Mouse (Mus musculus) intestine, embryonic 14.5 days (tissue): ENCODE measurements around the gene Gm21992. TPM values are rescaled to one million over a fixed set of nuclear protein-coding genes. Genes with fewer than 3 reads are reported as not detected.
"Not testable (repeated sequence)": the region's sequence is repeated elsewhere in the genome, so short reads cannot be mapped to it uniquely, and the experiment has no call there.

ENCODE experiments used
- ATAC-seq: fragments of 200-750 bp; cut with Nextera tagmentation; replicated peaks from 2 replicates; pipeline ENCODE4 v1.8.0; 2017; ENCODE audit warnings: low read depth, moderate number of reproducible peaks, moderate TSS enrichment, moderate library complexity; ENCODE audit not compliant: low FRiP score, low TSS enrichment
- DNase-seq: peaks from one replicate; pipeline ENCODE4 v3.0.0-alpha.2; 2018; ENCODE audit warnings: low spot score
- H3K27ac ChIP-seq: fragments of 300-500 bp; sonication (generic); 2 replicates; pipeline ENCODE4 v1.5.1; 2014; ENCODE audit warnings: low read depth, mild to moderate bottlenecking, control low read depth
- H3K27me3 ChIP-seq: fragments of 300-500 bp; sonication (generic); replicated peaks from 2 replicates; pipeline ENCODE4 v1.6.1; 2014; ENCODE audit warnings: low read length, control low read depth; ENCODE audit not compliant: control insufficient read depth, insufficient read depth
- H3K36me3 ChIP-seq: fragments of 300-500 bp; sonication (generic); 2 replicates; pipeline ENCODE4 v1.6.1; 2014; ENCODE audit warnings: low read length, control low read depth; ENCODE audit not compliant: control insufficient read depth, insufficient read depth
- H3K4me1 ChIP-seq: fragments of 300-500 bp; sonication (generic); replicated peaks from 2 replicates; pipeline ENCODE4 v1.6.1; 2014; ENCODE audit warnings: low read length, control low read depth, mixed read lengths; ENCODE audit not compliant: control insufficient read depth, insufficient read depth
- H3K4me2 ChIP-seq: fragments of 300-500 bp; sonication (generic); 2 replicates; pipeline ENCODE4 v1.6.1; 2014; ENCODE audit warnings: low read length
- H3K4me3 ChIP-seq: fragments of 300-500 bp; sonication (generic); 2 replicates; pipeline ENCODE4 v1.5.1; 2014; ENCODE audit warnings: low read depth, low read length, control low read depth, mixed read lengths
- H3K9ac ChIP-seq: fragments of 300-500 bp; sonication (generic); 2 replicates; pipeline ENCODE4 v1.6.1; 2014; ENCODE audit warnings: mild to moderate bottlenecking, low read length
- H3K9me3 ChIP-seq: fragments of 300-500 bp; sonication (generic); 2 replicates; pipeline ENCODE4 v1.6.1; 2016; ENCODE audit warnings: low read length, control low read depth; ENCODE audit not compliant: control insufficient read depth
- WGBS: fragments of 180-500 bp; shearing (Covaris S2); extraction: QIAGEN DNeasy Blood & Tissue Kit; methylation state at CpG from one replicate; pipeline ENCODE4 v1.1.7; 2014; 5-methylcytosine and 5-hydroxymethylcytosine counted together
- polyA plus RNA-seq: library from polyadenylated mRNA; unstranded; fragments of >200 nt; fragmentation: Nextera tagmentation; extraction: Ambion mirVana; gene quantifications from 2 replicates; pipeline ENCODE4 v1.2.1, GENCODE M21; 2014

The Gm21992 gene
- polyA plus RNA-seq, 1 experiment from 2014 or later = 25.7 TPM

DNA sequence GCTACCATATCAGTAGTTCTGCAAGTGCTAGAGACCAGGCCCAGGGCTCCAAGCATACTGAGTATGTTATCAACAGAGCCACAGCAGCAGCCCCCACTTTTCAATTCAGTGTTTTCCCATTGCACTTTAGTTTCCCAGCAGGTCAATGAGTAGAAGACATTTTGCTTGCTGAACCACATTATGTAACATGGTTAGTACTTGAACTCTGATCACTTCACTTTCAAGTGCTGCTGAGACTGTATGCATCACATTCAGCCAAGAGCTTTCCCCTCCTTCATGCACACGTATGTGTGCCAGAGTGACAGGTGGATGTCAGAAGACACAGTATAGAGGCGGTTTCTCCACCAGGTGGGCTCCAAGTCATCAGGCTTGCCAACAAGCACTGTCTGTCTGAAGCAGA is 28.5 kb downstream of the Gm21992 start:
- Histone ChIP-seq H3K4me3 (no peak overlapping the region), H3K9me3 (no peaks in the 10 kb centered on the region), H3K4me1 (no peaks in the 10 kb centered on the region), H3K9ac (no peak overlapping the region), H3K27ac (no peak overlapping the region), H3K4me2 (no peak overlapping the region), H3K27me3 (no peaks in the 10 kb centered on the region), H3K36me3 (peaks cover 99% of the 10 kb centered on the region)
- DNase-seq (no peak), ATAC-seq (no peak)
- 85% methylated on average over 2 of the region's 2 CpGs for WGBS

DNA sequence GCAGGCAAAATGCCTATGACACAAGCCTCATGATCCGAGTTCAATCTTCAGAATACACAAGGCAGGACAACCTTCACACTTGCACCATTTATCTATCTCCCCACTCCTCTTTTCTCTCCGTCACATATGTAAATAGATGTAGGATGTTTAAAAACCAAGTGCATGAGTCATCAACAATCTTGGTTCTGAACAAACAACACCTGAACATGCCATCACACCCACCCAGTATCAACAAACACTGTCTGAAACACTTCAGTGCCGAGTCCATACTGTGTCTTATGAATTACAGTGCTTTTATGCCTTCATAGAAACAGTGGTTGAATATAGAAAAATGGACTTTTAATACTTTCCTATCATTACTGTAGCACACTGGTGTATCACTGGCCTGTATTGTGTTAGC is 38.6 kb downstream of the Gm21992 start:
- no peak for DNase-seq
- Histone ChIP-seq H3K4me1 (no peaks in the 10 kb centered on the region), H3K4me3 (no peak overlapping the region), H3K9me3 (no peaks in the 10 kb centered on the region), H3K27ac (no peak overlapping the region), H3K36me3 (peaks cover 96% of the 10 kb centered on the region), H3K9ac (no peak overlapping the region), H3K27me3 (no peaks in the 10 kb centered on the region), H3K4me2 (no peak overlapping the region)
- WGBS = 59% methylated on average over 3 of the region's 3 CpGs
- no peak for ATAC-seq

DNA sequence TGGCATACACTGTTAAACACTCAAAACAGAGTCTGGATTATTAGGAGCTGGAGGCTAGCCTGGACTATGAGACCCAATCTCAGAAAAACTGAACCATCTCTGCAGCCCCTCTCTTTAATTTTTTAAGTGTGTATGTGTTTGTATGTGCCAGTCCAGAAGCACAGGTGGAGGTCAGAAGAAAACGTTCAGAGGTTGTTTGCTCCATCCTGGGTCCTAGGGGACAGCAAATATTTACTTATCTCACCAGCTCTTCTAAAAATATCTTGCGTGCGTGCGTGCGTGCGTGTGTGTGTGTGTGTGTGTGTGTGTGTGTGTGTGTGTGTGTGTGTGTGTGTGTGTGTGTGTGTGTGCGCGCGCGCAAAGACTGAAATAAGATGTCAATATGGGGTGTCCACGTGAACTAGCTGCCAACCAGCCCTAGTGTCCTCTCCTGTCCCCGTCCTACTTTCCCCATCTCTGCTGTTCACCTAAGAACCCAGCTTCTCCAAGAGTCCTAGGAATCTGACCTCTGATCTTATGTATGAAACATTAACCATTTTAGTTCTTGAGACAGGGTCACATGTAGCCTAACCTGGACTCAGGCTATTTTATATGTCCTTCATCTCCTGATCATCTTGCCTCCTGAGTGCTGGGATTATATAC is 43.8 kb downstream of the Gm21992 start:
- Histone ChIP-seq H3K4me3 (no peak overlapping the region), H3K27me3 (no peaks in the 10 kb centered on the region), H3K9me3 (no peaks in the 10 kb centered on the region), H3K4me2 (no peak overlapping the region), H3K9ac (no peak overlapping the region), H3K4me1 (no peaks in the 10 kb centered on the region), H3K27ac (no peak overlapping the region), H3K36me3 (peaks cover 92% of the 10 kb centered on the region)
- 78% methylated on average over 12 of the region's 12 CpGs for WGBS
- ATAC-seq = no peak
- no peak for DNase-seq

GRCm38 (mm10) chr19:4762876-4763275 is 48.5 kb downstream of the Gm21992 start:
- 48% methylated on average over 1 of the region's 1 CpGs for WGBS
- H3K9me3 ChIP-seq = no peaks in the 10 kb centered on the region
- H3K4me2 ChIP-seq = no peak overlapping the region
- H3K9ac ChIP-seq = no peak overlapping the region
- peaks cover 75% of the 10 kb centered on the region for H3K36me3 ChIP-seq
- no peak overlapping the region for H3K4me3 ChIP-seq
- H3K4me1 ChIP-seq = 0 out of 2 replicates have a peak, but pooled peaks cover 4% of the 10 kb centered on the region
- no peak for DNase-seq
- H3K27me3 ChIP-seq = no peaks in the 10 kb centered on the region
- ATAC-seq = no peak
- no peak overlapping the region for H3K27ac ChIP-seq

DNA sequence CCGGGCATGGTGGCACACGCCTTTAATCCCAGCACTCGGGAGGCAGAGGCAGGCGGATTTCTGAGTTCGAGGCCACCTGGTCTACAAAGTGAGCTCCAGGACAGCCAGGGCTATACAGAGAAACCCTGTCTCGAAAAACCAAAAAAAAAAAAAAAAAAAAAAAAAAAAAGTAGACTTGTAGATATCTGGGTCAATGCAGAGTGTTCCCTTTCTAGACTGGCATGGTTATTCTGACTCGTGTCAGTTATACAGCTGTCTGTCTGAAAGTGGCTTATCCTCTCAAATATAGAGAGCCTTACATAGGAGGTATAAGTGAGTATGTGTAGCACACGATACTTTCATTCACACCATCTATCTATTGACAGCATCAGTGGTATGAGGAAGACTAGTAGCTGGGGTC is 50.9 kb downstream of the Gm21992 start:
- not testable (repeated sequence) for H3K4me3 ChIP-seq, H3K9ac ChIP-seq, H3K27ac ChIP-seq, DNase-seq, ATAC-seq, H3K4me2 ChIP-seq, H3K27me3 ChIP-seq, H3K4me1 ChIP-seq, H3K9me3 ChIP-seq
- WGBS = 87% methylated on average over 8 of the region's 8 CpGs
- H3K36me3 ChIP-seq = peaks cover 63% of the 10 kb centered on the region

- DNase-seq = no peak
- no peaks in the 10 kb centered on the region for H3K9me3 ChIP-seq
- no peaks in the 10 kb centered on the region for H3K27me3 ChIP-seq
- no peak; the same call in 1 of the 2 replicates for ATAC-seq
- under 1% methylated on average over 9 of the region's 9 CpGs for WGBS
- peaks cover 27% of the 10 kb centered on the region for H3K36me3 ChIP-seq
- H3K4me3 ChIP-seq = peak overlapping the region; percentile 70
- H3K4me2 ChIP-seq = peak overlapping the region; percentile 83
- H3K27ac ChIP-seq = peak overlapping the region; percentile 93
- H3K4me1 ChIP-seq = peaks cover 9% of the 10 kb centered on the region; the same call in 1 of the 2 replicates
- H3K9ac ChIP-seq = peak overlapping the region; percentile 84
These were observed 54.5 kb downstream of the Gm21992 start for GRCm38 (mm10) chr19:4756921-4757320.

DNA sequence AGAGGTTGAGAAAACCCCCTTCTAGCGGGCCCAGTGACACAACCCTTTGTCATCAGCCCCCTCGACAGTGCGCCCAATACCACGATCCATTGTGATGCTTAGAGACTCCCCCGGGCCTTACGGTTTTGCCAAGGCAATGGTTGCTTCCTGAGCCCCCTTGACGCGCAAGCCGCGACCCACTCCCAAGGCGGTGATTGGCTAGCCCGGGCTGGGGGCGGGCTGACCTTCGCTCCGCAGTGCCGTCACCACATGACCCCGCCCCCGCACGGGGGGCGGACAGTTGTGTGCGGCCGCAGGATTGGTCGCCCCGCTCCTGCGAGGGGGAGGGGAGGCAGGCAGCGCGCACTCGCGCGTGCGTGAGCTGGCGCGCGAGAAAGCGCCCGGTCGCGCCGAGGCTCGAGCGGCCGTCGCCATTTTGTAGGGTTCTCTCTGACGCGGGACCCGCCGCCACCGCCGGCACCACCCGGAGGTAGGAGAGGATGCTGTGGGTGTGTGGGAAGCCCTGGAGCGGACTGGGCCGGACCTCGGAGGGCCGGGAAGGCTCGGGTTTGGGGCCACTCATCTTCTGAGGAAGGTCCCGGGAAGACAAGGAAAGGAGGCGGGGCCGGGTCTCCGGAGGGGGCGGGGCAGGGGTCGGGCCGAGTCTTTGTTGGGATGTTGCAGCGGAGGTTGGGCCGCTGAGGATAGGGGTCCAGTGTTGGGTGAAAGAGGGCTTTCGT is 55.1 kb downstream of the Gm21992 start, which contains the start of gene Rbm4b:
Gene Rbm4b (plus strand): TSS at position 305 of the 719 bp plus-strand sequence.
- DNase-seq (peak; percentile 98), ATAC-seq (peak; percentile 91)
- WGBS = under 1% methylated on average over 65 of the region's 65 CpGs
- Histone ChIP-seq H3K27me3 (no peaks in the 10 kb centered on the region), H3K4me3 (peak within 1 kb of the TSS; percentile 70), H3K4me1 (peaks cover 9% of the 10 kb centered on the region; the same call in 1 of the 2 replicates), H3K9me3 (no peaks in the 10 kb centered on the region), H3K9ac (peak within 1 kb of the TSS; percentile 84), H3K27ac (peak within 1 kb of the TSS; percentile 93), H3K36me3 (peaks cover 21% of the 10 kb centered on the region), H3K4me2 (peak within 1 kb of the TSS; percentile 83)

GRCm38 (mm10) chr19:4755565-4756192 is 55.7 kb downstream of the Gm21992 start:
- H3K36me3 ChIP-seq = peaks cover 14% of the 10 kb centered on the region
- H3K4me2 ChIP-seq = peak overlapping the region; percentile 83
- no peaks in the 10 kb centered on the region for H3K9me3 ChIP-seq
- peak overlapping the region; percentile 70 for H3K4me3 ChIP-seq
- H3K27me3 ChIP-seq = no peaks in the 10 kb centered on the region
- ATAC-seq (peak; percentile 52), DNase-seq (peak; percentile 91)
- peak overlapping the region; percentile 93 for H3K27ac ChIP-seq
- H3K4me1 ChIP-seq = peaks cover 9% of the 10 kb centered on the region; the same call in 1 of the 2 replicates
- WGBS = 0% methylated on average over 10 of the region's 10 CpGs
- H3K9ac ChIP-seq = peak overlapping the region; percentile 54
